Mouse (Mus musculus): Measurements from ENCODE around the gene Lrrc3.

- TF ChIP-seq POLR2A (IDR thresholded peaks at IDR 0.05; ENCODE audit: low read depth, low read length) (no peak), CTCF (conservative IDR thresholded peaks at IDR 0.05; ENCODE audit: insufficient read depth, insufficient read length, low read depth, low read length) (no peak)
Measured at GRCm38 (mm10) chr10:77861675-77862074, 40.7 kb downstream of the Lrrc3 start, which contains the start of gene Gm3285.
